Mouse (Mus musculus) erythroblast, embryonic 14.5 days (primary cell): Measurements from ENCODE around the gene Srd5a1. TPM values are rescaled to one million over a fixed set of nuclear protein-coding genes. Genes with fewer than 3 reads are reported as not detected.

Experiments used
- H3K27me3 ChIP-seq: 2 replicates; pipeline ENCODE4 v1.6.1; 2012; ENCODE audit warnings: inconsistent platforms; ENCODE audit not compliant: control insufficient read depth
- H3K36me3 ChIP-seq: 2 replicates; pipeline ENCODE4 v1.6.1; 2012; ENCODE audit warnings: mild to moderate bottlenecking, inconsistent platforms; ENCODE audit not compliant: control insufficient read depth
- H3K4me1 ChIP-seq: 2 replicates; pipeline ENCODE4 v1.6.1; 2012; ENCODE audit warnings: inconsistent platforms; ENCODE audit not compliant: control insufficient read depth
- H3K4me3 ChIP-seq: replicated peaks from 2 replicates; pipeline ENCODE3; 2012; ENCODE audit warnings: moderate library complexity, mild to moderate bottlenecking, inconsistent platforms
- H3K9me3 ChIP-seq: 2 replicates; pipeline ENCODE4 v1.6.1; 2012; ENCODE audit warnings: low read length, inconsistent platforms, mixed read lengths; ENCODE audit not compliant: control insufficient read depth
- GATA1 ChIP-seq: IDR thresholded peaks from 2 replicates; pipeline ENCODE4 v1.6.1; 2012; ENCODE audit warnings: low read length, inconsistent platforms, mixed read lengths
- TAL1 ChIP-seq: IDR thresholded peaks from 3 replicates; pipeline ENCODE4 v1.6.1; 2012; ENCODE audit warnings: low read length, inconsistent platforms, mixed read lengths
- polyA plus RNA-seq: library from polyadenylated mRNA; stranded (reverse); fragments of >175 nt; gene quantifications from 2 replicates; pipeline ENCODE4 v1.2.3, GENCODE M21; 2012

Gene Srd5a1
- polyA plus RNA-seq, 1 experiment = 0.03 TPM

GRCm38 (mm10) chr13:69532101-69532892 is 78.9 kb downstream of the Srd5a1 start:
- H3K4me3 ChIP-seq = peak overlapping the region; percentile 98
- TF ChIP-seq GATA1 (no peak), TAL1 (no peak)
- H3K36me3 ChIP-seq = peaks cover 37% of the 10 kb centered on the region
- no peaks in the 10 kb centered on the region for H3K27me3 ChIP-seq
- H3K9me3 ChIP-seq = no peaks in the 10 kb centered on the region
- H3K4me1 ChIP-seq = peaks cover 74% of the 10 kb centered on the region

GRCm38 (mm10) chr13:69531431-69531830 is 79.8 kb downstream of the Srd5a1 start:
- TF ChIP-seq GATA1 = no peak
- TF ChIP-seq TAL1 = no peak
- H3K4me1 ChIP-seq = peaks cover 75% of the 10 kb centered on the region
- H3K36me3 ChIP-seq = peaks cover 37% of the 10 kb centered on the region
- no peaks in the 10 kb centered on the region for H3K27me3 ChIP-seq
- peak overlapping the region; percentile 98 for H3K4me3 ChIP-seq
- H3K9me3 ChIP-seq = no peaks in the 10 kb centered on the region

- peak overlapping the region; percentile 98 for H3K4me3 ChIP-seq
- no peaks in the 10 kb centered on the region for H3K9me3 ChIP-seq
- no peak for TF ChIP-seq TAL1
- TF ChIP-seq GATA1 = no peak
- H3K4me1 ChIP-seq = peaks cover 72% of the 10 kb centered on the region
- H3K36me3 ChIP-seq = peaks cover 37% of the 10 kb centered on the region
- H3K27me3 ChIP-seq = no peaks in the 10 kb centered on the region
Observed at GRCm38 (mm10) chr13:69530951-69531350, 80.3 kb downstream of the Srd5a1 start.

- TF ChIP-seq TAL1 (no peak), GATA1 (no peak)
- no peaks in the 10 kb centered on the region for H3K27me3 ChIP-seq
- peaks cover 69% of the 10 kb centered on the region for H3K4me1 ChIP-seq
- H3K9me3 ChIP-seq = no peaks in the 10 kb centered on the region
- H3K4me3 ChIP-seq = no peak overlapping the region
- peaks cover 37% of the 10 kb centered on the region for H3K36me3 ChIP-seq
Observed at GRCm38 (mm10) chr13:69530156-69530555, 81.1 kb downstream of the Srd5a1 start.

GRCm38 (mm10) chr13:69528531-69528930 is 82.7 kb downstream of the Srd5a1 start:
- Histone ChIP-seq H3K4me1 (peaks cover 66% of the 10 kb centered on the region), H3K36me3 (peaks cover 39% of the 10 kb centered on the region), H3K4me3 (no peak overlapping the region), H3K27me3 (no peaks in the 10 kb centered on the region), H3K9me3 (no peaks in the 10 kb centered on the region)
- TF ChIP-seq GATA1 (no peak), TAL1 (no peak)

GRCm38 (mm10) chr13:69525867-69526266 is 85.4 kb downstream of the Srd5a1 start:
- Histone ChIP-seq H3K36me3 (peaks cover 28% of the 10 kb centered on the region), H3K4me3 (no peak overlapping the region), H3K9me3 (no peaks in the 10 kb centered on the region), H3K4me1 (peaks cover 56% of the 10 kb centered on the region), H3K27me3 (no peaks in the 10 kb centered on the region)
- no peak for TF ChIP-seq TAL1
- no peak for TF ChIP-seq GATA1

GRCm38 (mm10) chr13:69524158-69524530 is 87.1 kb downstream of the Srd5a1 start:
- no peak for TF ChIP-seq GATA1
- TF ChIP-seq TAL1 = no peak
- Histone ChIP-seq H3K27me3 (no peaks in the 10 kb centered on the region), H3K36me3 (peaks cover 15% of the 10 kb centered on the region), H3K9me3 (no peaks in the 10 kb centered on the region), H3K4me1 (peaks cover 42% of the 10 kb centered on the region), H3K4me3 (no peak overlapping the region)

Other genes with a start within 250 kb of the Srd5a1 start
- 1.6 and 1.8 TPM in 2 replicates for gene Nsun2, start 77.7 kb downstream of the Srd5a1 start, polyA plus RNA-seq
- gene Tent4a, start 76.8 kb downstream of the Srd5a1 start, polyA plus RNA-seq = 1.1 and 1.2 TPM in 2 replicates
- not detected in 2 replicates for gene Ube2ql1, start 128.4 kb upstream of the Srd5a1 start, polyA plus RNA-seq
- gene Med10, start 191.0 kb upstream of the Srd5a1 start, polyA plus RNA-seq = 1.2 and 1.8 TPM in 2 replicates